Mouse (Mus musculus) midbrain, embryonic 15.5 days (tissue): ENCODE data around the gene Wdr25. TPM values are rescaled to one million over a fixed set of nuclear protein-coding genes. Genes with fewer than 3 reads are reported as not detected.

Source experiments
- ATAC-seq: fragments of 200-750 bp; cut with Nextera tagmentation; replicated peaks from 2 replicates; pipeline ENCODE4 v1.8.0; 2017; ENCODE audit warnings: moderate TSS enrichment
- H3K27ac ChIP-seq: fragments of 300-500 bp; sonication (generic); 2 replicates; pipeline ENCODE4 v1.5.1; 2015; ENCODE audit warnings: mild to moderate bottlenecking, inconsistent platforms
- H3K27me3 ChIP-seq: fragments of 300-500 bp; sonication (generic); replicated peaks from 2 replicates; pipeline ENCODE4 v1.6.1; 2015; ENCODE audit warnings: inconsistent platforms
- H3K36me3 ChIP-seq: fragments of 300-500 bp; sonication (generic); replicated peaks from 2 replicates; pipeline ENCODE4 v1.6.1; 2015; ENCODE audit warnings: inconsistent platforms
- H3K4me1 ChIP-seq: fragments of 300-500 bp; sonication (generic); 2 replicates; pipeline ENCODE4 v1.6.1; 2015; ENCODE audit warnings: inconsistent platforms
- H3K4me2 ChIP-seq: fragments of 300-500 bp; sonication (generic); 2 replicates; pipeline ENCODE4 v1.6.1; 2015; ENCODE audit warnings: inconsistent platforms, mild to moderate bottlenecking, moderate library complexity
- H3K4me3 ChIP-seq: fragments of 300-500 bp; sonication (generic); 2 replicates; pipeline ENCODE4 v1.5.1; 2015; ENCODE audit warnings: mild to moderate bottlenecking, inconsistent platforms
- H3K9ac ChIP-seq: fragments of 300-500 bp; sonication (generic); 2 replicates; pipeline ENCODE4 v1.6.1; 2015; ENCODE audit warnings: mild to moderate bottlenecking, inconsistent platforms
- H3K9me3 ChIP-seq: fragments of 300-500 bp; sonication (generic); 2 replicates; pipeline ENCODE4 v1.6.1; 2016; ENCODE audit warnings: inconsistent platforms
- WGBS: fragments of 180-500 bp; shearing (Covaris S2); methylation state at CpG from one replicate; pipeline ENCODE4 v1.1.7; 2015; ENCODE audit warnings: mixed read lengths; 5-methylcytosine and 5-hydroxymethylcytosine counted together
- polyA plus RNA-seq: library from polyadenylated mRNA; unstranded; fragments of >200 nt; fragmentation: Nextera tagmentation; extraction: Ambion mirVana; gene quantifications from 2 replicates; pipeline ENCODE4 v1.2.1, GENCODE M21; 2015

The Wdr25 gene
- polyA plus RNA-seq, 1 experiment from 2014 or later: 5.2 TPM

- H3K4me1 ChIP-seq: peaks cover 10% of the 10 kb centered on the region; the same call in 1 of the 2 replicates
- no peaks in the 10 kb centered on the region for H3K9me3 ChIP-seq
- no peaks in the 10 kb centered on the region for H3K27me3 ChIP-seq
- 68% methylated on average over 8 of the region's 8 CpGs for WGBS
- H3K27ac ChIP-seq: no peak overlapping the region
- no peaks in the 10 kb centered on the region for H3K36me3 ChIP-seq
- no peak overlapping the region for H3K9ac ChIP-seq
- no peak overlapping the region for H3K4me2 ChIP-seq
- no peak for ATAC-seq
- H3K4me3 ChIP-seq: no peak overlapping the region
Measured at GRCm38 (mm10) chr12:108997249-108997648, 103.8 kb downstream of the Wdr25 start.

GRCm38 (mm10) chr12:109002978-109003377 lies 109.5 kb downstream of the Wdr25 start:
- Histone ChIP-seq H3K4me1 (peaks cover 13% of the 10 kb centered on the region), H3K9ac (no peak overlapping the region), H3K27me3 (no peaks in the 10 kb centered on the region), H3K4me2 (no peak overlapping the region), H3K9me3 (no peaks in the 10 kb centered on the region), H3K27ac (no peak overlapping the region), H3K36me3 (no peaks in the 10 kb centered on the region), H3K4me3 (no peak overlapping the region)
- 65% methylated on average over 7 of the region's 7 CpGs for WGBS
- no peak for ATAC-seq

GRCm38 (mm10) chr12:109010070-109010649 lies 116.7 kb downstream of the Wdr25 start:
- WGBS: 57% methylated on average over 18 of the region's 18 CpGs
- peak overlapping the region; percentile 48 for H3K27ac ChIP-seq
- H3K9ac ChIP-seq: no peak overlapping the region
- no peaks in the 10 kb centered on the region for H3K36me3 ChIP-seq
- peak; percentile 84 for ATAC-seq
- H3K4me2 ChIP-seq: peak overlapping the region; percentile 24
- H3K4me1 ChIP-seq: peaks cover 27% of the 10 kb centered on the region
- H3K27me3 ChIP-seq: no peaks in the 10 kb centered on the region
- no peak overlapping the region for H3K4me3 ChIP-seq
- no peaks in the 10 kb centered on the region for H3K9me3 ChIP-seq

GRCm38 (mm10) chr12:109022181-109022691 lies 128.8 kb downstream of the Wdr25 start:
- Histone ChIP-seq H3K4me2 (no peak overlapping the region), H3K36me3 (no peaks in the 10 kb centered on the region), H3K27me3 (no peaks in the 10 kb centered on the region), H3K9me3 (no peaks in the 10 kb centered on the region), H3K9ac (no peak overlapping the region), H3K27ac (no peak overlapping the region), H3K4me1 (no peaks in the 10 kb centered on the region), H3K4me3 (no peak overlapping the region)
- no peak for ATAC-seq
- 88% methylated on average over 10 of the region's 10 CpGs for WGBS

- ATAC-seq: no peak
- Histone ChIP-seq H3K4me2 (no peak overlapping the region), H3K4me3 (no peak overlapping the region), H3K9ac (no peak overlapping the region), H3K9me3 (no peaks in the 10 kb centered on the region), H3K4me1 (no peaks in the 10 kb centered on the region), H3K27ac (no peak overlapping the region), H3K27me3 (no peaks in the 10 kb centered on the region), H3K36me3 (no peaks in the 10 kb centered on the region)
- WGBS: 84% methylated on average over 5 of the region's 5 CpGs
Measured at GRCm38 (mm10) chr12:109022966-109023365, 129.5 kb downstream of the Wdr25 start.

- no peaks in the 10 kb centered on the region for H3K36me3 ChIP-seq
- no peaks in the 10 kb centered on the region for H3K9me3 ChIP-seq
- no peaks in the 10 kb centered on the region for H3K4me1 ChIP-seq
- no peak for ATAC-seq
- H3K4me2 ChIP-seq: no peak overlapping the region
- H3K27me3 ChIP-seq: no peaks in the 10 kb centered on the region
- 64% methylated on average over 9 of the region's 9 CpGs for WGBS
- no peak overlapping the region for H3K4me3 ChIP-seq
- no peak overlapping the region for H3K9ac ChIP-seq
- no peak overlapping the region for H3K27ac ChIP-seq
Measured at GRCm38 (mm10) chr12:109023780-109024179, 130.3 kb downstream of the Wdr25 start.

GRCm38 (mm10) chr12:109037026-109037425 lies 143.6 kb downstream of the Wdr25 start:
- Histone ChIP-seq H3K9me3 (no peaks in the 10 kb centered on the region), H3K4me3 (no peak overlapping the region), H3K27ac (no peak overlapping the region), H3K27me3 (peaks cover 6% of the 10 kb centered on the region; the same call in 1 of the 2 replicates), H3K4me1 (peaks cover 17% of the 10 kb centered on the region), H3K4me2 (no peak overlapping the region), H3K36me3 (no peaks in the 10 kb centered on the region), H3K9ac (no peak overlapping the region)
- ATAC-seq: no peak
- 96% methylated on average over 2 of the region's 2 CpGs for WGBS

- 20% methylated on average over 14 of the region's 14 CpGs for WGBS
- H3K27ac ChIP-seq: peak overlapping the region; percentile 9; the same call in 1 of the 2 replicates
- ATAC-seq: no peak; the same call in 1 of the 2 replicates
Measured at GRCm38 (mm10) chr12:109038179-109038819, 144.9 kb downstream of the Wdr25 start.

GRCm38 (mm10) chr12:109039311-109039710 lies 145.9 kb downstream of the Wdr25 start:
- no peak for ATAC-seq
- 68% methylated on average over 7 of the region's 7 CpGs for WGBS
- Histone ChIP-seq H3K4me1 (peaks cover 10% of the 10 kb centered on the region; the same call in 1 of the 2 replicates), H3K4me3 (no peak overlapping the region), H3K9ac (no peak overlapping the region), H3K9me3 (no peaks in the 10 kb centered on the region), H3K4me2 (no peak overlapping the region), H3K27me3 (peaks cover 4% of the 10 kb centered on the region; the same call in 1 of the 2 replicates), H3K27ac (no peak overlapping the region), H3K36me3 (no peaks in the 10 kb centered on the region)

More at GRCm38 (mm10) chr12:109038179-109038819, 144.9 kb downstream of the Wdr25 start:
- Histone ChIP-seq H3K27me3 (peaks cover 6% of the 10 kb centered on the region; the same call in 1 of the 2 replicates), H3K4me1 (peaks cover 11% of the 10 kb centered on the region), H3K4me3 (no peak overlapping the region), H3K9me3 (no peaks in the 10 kb centered on the region), H3K9ac (no peak overlapping the region), H3K4me2 (no peak overlapping the region), H3K36me3 (no peaks in the 10 kb centered on the region)

- Histone ChIP-seq H3K27ac (no peak overlapping the region), H3K9ac (no peak overlapping the region), H3K36me3 (no peaks in the 10 kb centered on the region), H3K4me3 (no peak overlapping the region), H3K4me2 (no peak overlapping the region), H3K4me1 (no peaks in the 10 kb centered on the region), H3K27me3 (peaks cover 6% of the 10 kb centered on the region; the same call in 1 of the 2 replicates), H3K9me3 (no peaks in the 10 kb centered on the region)
- ATAC-seq: no peak; the same call in 1 of the 2 replicates
- 28% methylated on average over 5 of the region's 5 CpGs for WGBS
Measured at GRCm38 (mm10) chr12:109044497-109044896, 151.1 kb downstream of the Wdr25 start.

- Histone ChIP-seq H3K4me3 (no peak overlapping the region), H3K27me3 (peaks cover 14% of the 10 kb centered on the region), H3K9me3 (no peaks in the 10 kb centered on the region), H3K9ac (no peak overlapping the region), H3K27ac (no peak overlapping the region), H3K4me2 (no peak overlapping the region), H3K36me3 (no peaks in the 10 kb centered on the region), H3K4me1 (no peaks in the 10 kb centered on the region)
- 74% methylated on average over 7 of the region's 7 CpGs for WGBS
- no peak for ATAC-seq
Measured at GRCm38 (mm10) chr12:109045581-109045980, 152.2 kb downstream of the Wdr25 start.

- H3K4me2 ChIP-seq: no peak overlapping the region
- H3K4me3 ChIP-seq: no peak overlapping the region
- H3K27ac ChIP-seq: no peak overlapping the region
- no peak overlapping the region for H3K9ac ChIP-seq
- no peaks in the 10 kb centered on the region for H3K9me3 ChIP-seq
- WGBS: 89% methylated on average over 4 of the region's 4 CpGs
- peaks cover 52% of the 10 kb centered on the region for H3K27me3 ChIP-seq
- no peaks in the 10 kb centered on the region for H3K36me3 ChIP-seq
- peaks cover 26% of the 10 kb centered on the region for H3K4me1 ChIP-seq
- ATAC-seq: no peak
Measured at GRCm38 (mm10) chr12:109049949-109050348, 156.5 kb downstream of the Wdr25 start.
